Mouse (Mus musculus) CH12.LX (cell line): ENCODE results near the gene Hip1. TPM values are rescaled to one million over a fixed set of nuclear protein-coding genes. Genes with fewer than 3 reads are reported as not detected.

Experiments
- DNase-seq: peaks from one replicate; pipeline ENCODE4 v3.0.0-alpha.2; 2013; ENCODE audit errors: extremely low read depth
- H3K27ac ChIP-seq: 2 replicates; pipeline ENCODE4 v1.5.1; 2012; ENCODE audit warnings: low read depth, mild to moderate bottlenecking, control low read depth, moderate library complexity; ENCODE audit not compliant: insufficient read depth
- H3K27me3 ChIP-seq: replicated peaks from 2 replicates; pipeline ENCODE3; 2012; ENCODE audit warnings: inconsistent platforms
- H3K36me3 ChIP-seq, 2 experiments: replicated peaks in 1 of 2; 2 replicates each; pipeline versions ENCODE3 to v1.6.1; 2012; ENCODE audit warnings: inconsistent platforms in 1 of 2, low read length in 1 of 2, mild to moderate bottlenecking in 1 of 2, mixed read lengths in 1 of 2, moderate library complexity in 1 of 2; ENCODE audit not compliant: control insufficient read depth in 1 of 2, insufficient read depth in 1 of 2
- H3K4me1 ChIP-seq, 2 experiments: 2 replicates each; pipeline ENCODE4 v1.6.1; 2012; ENCODE audit warnings: inconsistent platforms in 1 of 2, moderate library complexity in 1 of 2; ENCODE audit not compliant: insufficient read depth in 2 of 2, control insufficient read depth in 1 of 2
- H3K4me2 ChIP-seq: 2 replicates; pipeline ENCODE4 v1.6.1; 2012; ENCODE audit warnings: low read depth, mild to moderate bottlenecking, control low read depth; ENCODE audit not compliant: poor library complexity, insufficient read depth, severe bottlenecking
- H3K4me3 ChIP-seq, 3 experiments: fragments of 150-350 bp in 1 of 3; sonication (generic) in 1 of 3; replicated peaks in 1 of 3; 2 replicates each; pipeline versions ENCODE3 to v1.5.1; 2011 to 2012; ENCODE audit warnings: low read depth in 2 of 3, low read length in 2 of 3, mild to moderate bottlenecking in 2 of 3, moderate library complexity in 2 of 3, control low read depth in 1 of 3, improper control_type of control experiment in 1 of 3, inconsistent platforms in 1 of 3, mixed read lengths in 1 of 3; ENCODE audit not compliant: poor library complexity in 1 of 3
- H3K79me2 ChIP-seq: replicated peaks from 2 replicates; pipeline ENCODE4 v1.6.1; 2012; ENCODE audit warnings: mild to moderate bottlenecking, moderate library complexity; ENCODE audit not compliant: control insufficient read depth, poor library complexity, insufficient read depth, severe bottlenecking; ENCODE audit errors: extremely low read depth
- H3K9ac ChIP-seq: 2 replicates; pipeline ENCODE4 v1.6.1; 2012; ENCODE audit warnings: low read depth, mild to moderate bottlenecking, control low read depth, moderate library complexity; ENCODE audit not compliant: insufficient read depth
- H3K9me3 ChIP-seq: replicated peaks from 2 replicates; pipeline ENCODE3; 2012; ENCODE audit warnings: low read length, inconsistent platforms, mixed read lengths
- BHLHE40 ChIP-seq: IDR thresholded peaks from 2 replicates; pipeline ENCODE4 v1.6.1; 2011; ENCODE audit warnings: mild to moderate bottlenecking, low read depth, low read length, improper control_type of control experiment
- CHD1 ChIP-seq: IDR thresholded peaks from 2 replicates; pipeline ENCODE4 v1.6.1; 2012; ENCODE audit warnings: low read depth, low read length, improper control_type of control experiment, inconsistent platforms
- CHD2 ChIP-seq: IDR thresholded peaks from 2 replicates; pipeline ENCODE4 v1.6.1; 2011; ENCODE audit warnings: low read length, improper control_type of control experiment
- CTCF ChIP-seq, 2 experiments: IDR thresholded peaks in 1 of 2; conservative IDR thresholded peaks in 1 of 2; 2 replicates each; pipeline ENCODE4 v1.5.1; 2011 to 2012; ENCODE audit warnings: low read depth in 2 of 2, low read length in 2 of 2, improper control_type of control experiment in 1 of 2, inconsistent platforms in 1 of 2, mild to moderate bottlenecking in 1 of 2, moderate library complexity in 1 of 2
- ELF1 ChIP-seq: IDR thresholded peaks from 2 replicates; pipeline ENCODE4 v1.6.1; 2014; ENCODE audit warnings: low read depth, mild to moderate bottlenecking, inconsistent platforms, low read length, improper control_type of control experiment
- HCFC1 ChIP-seq: IDR thresholded peaks from 2 replicates; pipeline ENCODE4 v1.6.1; 2012; ENCODE audit warnings: low read depth, mild to moderate bottlenecking, inconsistent platforms, low read length, improper control_type of control experiment
- KAT2A ChIP-seq: IDR thresholded peaks from 2 replicates; pipeline ENCODE4 v1.6.1; 2012; ENCODE audit warnings: low read length, improper control_type of control experiment, inconsistent platforms; ENCODE audit not compliant: insufficient replicate concordance
- MAFK ChIP-seq: IDR thresholded peaks from 2 replicates; pipeline ENCODE4 v1.6.1; 2011; ENCODE audit warnings: low read length, improper control_type of control experiment; ENCODE audit not compliant: insufficient replicate concordance
- MAZ ChIP-seq: IDR thresholded peaks from 2 replicates; pipeline ENCODE4 v1.6.1; 2012; ENCODE audit warnings: low read depth, mild to moderate bottlenecking, inconsistent platforms, low read length, improper control_type of control experiment, moderate library complexity
- NRF1 ChIP-seq: IDR thresholded peaks from 2 replicates; pipeline ENCODE4 v1.6.1; 2014; ENCODE audit warnings: low read depth, mild to moderate bottlenecking, inconsistent platforms, low read length, improper control_type of control experiment, moderate library complexity
- RAD21 ChIP-seq: IDR thresholded peaks from 2 replicates; pipeline ENCODE4 v1.6.1; 2011; ENCODE audit warnings: low read depth, mild to moderate bottlenecking, low read length, improper control_type of control experiment, moderate library complexity
- SMC3 ChIP-seq: IDR thresholded peaks from 2 replicates; pipeline ENCODE4 v1.6.1; 2011; ENCODE audit warnings: low read depth, low read length, improper control_type of control experiment
- TBP ChIP-seq: conservative IDR thresholded peaks from 2 replicates; pipeline ENCODE4 v1.6.1; 2011; ENCODE audit warnings: low read depth, low read length, improper control_type of control experiment
- TCF12 ChIP-seq: IDR thresholded peaks from 2 replicates; pipeline ENCODE4 v1.6.1; 2014; ENCODE audit warnings: low read depth, mild to moderate bottlenecking, inconsistent platforms, low read length, improper control_type of control experiment
- UBTF ChIP-seq: IDR thresholded peaks from 2 replicates; pipeline ENCODE4 v1.6.1; 2012; ENCODE audit warnings: low read depth, mild to moderate bottlenecking, inconsistent platforms, low read length, improper control_type of control experiment, moderate library complexity
- USF2 ChIP-seq: conservative IDR thresholded peaks from 2 replicates; pipeline ENCODE4 v1.6.1; 2011; ENCODE audit warnings: low read depth, low read length, improper control_type of control experiment
- ZMIZ1 ChIP-seq: IDR thresholded peaks from 2 replicates; pipeline ENCODE4 v1.6.1; 2012; ENCODE audit warnings: low read depth, mild to moderate bottlenecking, inconsistent platforms, low read length, improper control_type of control experiment
- dilution Hi-C: fragments of 300-500 bp; cut with MboI; formaldehyde crosslinking; loops from 2 replicates; pipeline ENCODE4 v1.14.3; 2020; ENCODE audit warnings: low sequenced_read_pairs; ENCODE audit not compliant: extremely low pct_unique_long_range_greater_than_20kb, extremely low pct_ligation_motif_present
- in situ Hi-C: fragments of 300-500 bp; cut with MboI; formaldehyde crosslinking; loops from 3 replicates; pipeline ENCODE4 v1.14.3; 2019; ENCODE audit warnings: low sequenced_read_pairs, low pct_ligation_motif_present, low pct_unique_long_range_greater_than_20kb, mixed read lengths
- polyA plus RNA-seq: library from polyadenylated mRNA; unstranded; fragments of >175 nt; gene quantifications from 2 replicates; pipeline ENCODE4 v1.2.1, GENCODE M21; 2012; ENCODE audit warnings: low read depth; ENCODE audit not compliant: insufficient read length
- total RNA-seq, 2 experiments: library from RNA; depleted of rRNA; stranded (reverse); fragments of 300-350 nt in 1 of 2; fragments of >200 nt in 1 of 2; gene quantifications; 2 replicates each; pipeline ENCODE4 v1.2.3; 2012 to 2014

Hip1 gene
- total and polyA plus RNA-seq, 3 experiments, result 2.2 to 6.4 (median 3.4) TPM

GRCm38 (mm10) chr5:135460152-135460832 lies 84.6 kb downstream of the Hip1 start:
- no peak overlapping the region for H3K27ac ChIP-seq
- no peaks in the 10 kb centered on the region for H3K79me2 ChIP-seq
- dilution Hi-C loops (no loop called here), in situ Hi-C loops (no loop called here)
- H3K4me1 ChIP-seq, result peaks cover 3 to 5% of the 10 kb centered on the region in 2 experiments; a peak in 2 of 4 replicates
- H3K4me3 ChIP-seq, result no peak overlapping the region
- TF ChIP-seq KAT2A (no peak), USF2 (no peak), CHD1 (no peak)
- H3K27me3 ChIP-seq, result no peaks in the 10 kb centered on the region
- H3K9me3 ChIP-seq, result no peaks in the 10 kb centered on the region
- DNase-seq, result no peak
- peaks cover 0 to 7% of the 10 kb centered on the region in 2 experiments for H3K36me3 ChIP-seq
- H3K4me2 ChIP-seq, result no peak overlapping the region
- no peak overlapping the region for H3K9ac ChIP-seq

- Histone ChIP-seq H3K9me3 (peaks cover 5% of the 10 kb centered on the region), H3K36me3 (peaks cover 0 to 12% of the 10 kb centered on the region in 2 experiments), H3K27me3 (no peaks in the 10 kb centered on the region), H3K4me2 (no peak overlapping the region), H3K4me3 (no peak overlapping the region), H3K9ac (no peak overlapping the region), H3K27ac (no peak overlapping the region), H3K4me1 (peaks cover 3 to 8% of the 10 kb centered on the region in 2 experiments; a peak in 2 of 4 replicates), H3K79me2 (no peaks in the 10 kb centered on the region)
- TF ChIP-seq SMC3, result peak; percentile 47
- TF ChIP-seq UBTF, result no peak
- peak; percentile 20 to 56; a peak in 3 of 4 replicates for TF ChIP-seq CTCF (conservative IDR thresholded peaks at IDR 0.05 in 1 of 2, IDR thresholded peaks at IDR 0.05 in 1 of 2; ENCODE audit: low read depth in 2 of 2, low read length in 2 of 2)
- TF ChIP-seq RAD21, result peak; percentile 31
- no peak for TF ChIP-seq BHLHE40
- TF ChIP-seq TCF12, result no peak
- no peak for TF ChIP-seq ELF1
- in situ Hi-C loops (loop anchor here (10.0 kb wide), 1 partner anchor 55 kb away; no protein-coding TSS in a partner anchor), dilution Hi-C loops (no loop called here)
- peak; percentile 35 for DNase-seq
These were observed 85.4 kb downstream of the Hip1 start for GRCm38 (mm10) chr5:135459486-135459885.

- no peak for DNase-seq
- no peaks in the 10 kb centered on the region for H3K27me3 ChIP-seq
- dilution Hi-C loops (no loop called here), in situ Hi-C loops (loop anchor here (10.0 kb wide), 1 partner anchor 53 kb away; no protein-coding TSS in a partner anchor)
- no peak overlapping the region for H3K4me2 ChIP-seq
- no peak overlapping the region for H3K9ac ChIP-seq
- no peak overlapping the region for H3K4me3 ChIP-seq
- no peak overlapping the region for H3K27ac ChIP-seq
- TF ChIP-seq ZMIZ1 (no peak), BHLHE40 (no peak), CHD1 (no peak), CHD2 (no peak), UBTF (no peak), HCFC1 (no peak), MAZ (no peak), TBP (no peak), TCF12 (no peak), MAFK (no peak), USF2 (no peak), NRF1 (no peak)
- H3K36me3 ChIP-seq, result peaks cover 0 to 12% of the 10 kb centered on the region in 2 experiments
- H3K4me1 ChIP-seq, result peaks cover 3 to 8% of the 10 kb centered on the region in 2 experiments; a peak in 2 of 4 replicates
- no peaks in the 10 kb centered on the region for H3K79me2 ChIP-seq
- peaks cover 10% of the 10 kb centered on the region for H3K9me3 ChIP-seq
These were observed 87.0 kb downstream of the Hip1 start for GRCm38 (mm10) chr5:135457961-135458360.
